Mouse (Mus musculus): ENCODE results near the gene Zfp978. TPM values are rescaled to one million over a fixed set of nuclear protein-coding genes. Genes with fewer than 3 reads are reported as not detected.
A peak's percentile ranks its signal among the peaks of the same experiment; 100 is the strongest.

Zfp978 gene
- polyA plus RNA-seq, 1 experiment from 2014 or later = not detected

DNA sequence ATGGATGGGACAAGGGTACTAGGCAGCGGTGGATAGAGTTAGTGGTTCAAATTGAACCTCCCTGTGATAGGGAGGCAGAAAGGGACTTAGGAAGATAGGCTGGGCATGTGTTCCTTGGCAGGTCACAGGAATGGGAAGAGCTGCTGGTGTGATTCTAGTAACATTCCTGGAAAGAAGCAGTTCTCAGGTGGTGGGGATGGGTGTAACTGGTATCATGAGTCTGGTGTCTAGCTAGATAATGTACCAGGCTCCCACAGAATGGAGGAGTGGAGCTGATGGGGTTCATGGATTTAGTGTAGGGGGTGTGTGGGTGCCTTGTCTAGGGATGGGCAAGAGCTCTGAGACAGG lies 71.3 kb downstream of the Zfp978 start:
- H3K27me3 ChIP-seq (replicated peaks; ENCODE audit: control insufficient read depth, insufficient read depth, low read length) = no peaks in the 10 kb centered on the region
- no peaks in the 10 kb centered on the region for H3K4me1 ChIP-seq (ENCODE audit: control insufficient read depth, insufficient read depth, low read length)
- ATAC-seq = no peak
- no peaks in the 10 kb centered on the region for H3K36me3 ChIP-seq (ENCODE audit: control insufficient read depth, insufficient read depth, low read length)
- no peak overlapping the region for H3K9ac ChIP-seq (ENCODE audit: low read depth, low read length)
- peaks cover 7% of the 10 kb centered on the region for H3K9me3 ChIP-seq (ENCODE audit: control insufficient read depth, low read length)
- 90% methylated on average over 1 of the region's 1 CpGs for WGBS
- no peak overlapping the region for H3K27ac ChIP-seq (ENCODE audit: low read length)
- H3K4me3 ChIP-seq (ENCODE audit: low read length) = no peak overlapping the region
- no peak overlapping the region for H3K4me2 ChIP-seq (ENCODE audit: low read depth, low read length)

DNA sequence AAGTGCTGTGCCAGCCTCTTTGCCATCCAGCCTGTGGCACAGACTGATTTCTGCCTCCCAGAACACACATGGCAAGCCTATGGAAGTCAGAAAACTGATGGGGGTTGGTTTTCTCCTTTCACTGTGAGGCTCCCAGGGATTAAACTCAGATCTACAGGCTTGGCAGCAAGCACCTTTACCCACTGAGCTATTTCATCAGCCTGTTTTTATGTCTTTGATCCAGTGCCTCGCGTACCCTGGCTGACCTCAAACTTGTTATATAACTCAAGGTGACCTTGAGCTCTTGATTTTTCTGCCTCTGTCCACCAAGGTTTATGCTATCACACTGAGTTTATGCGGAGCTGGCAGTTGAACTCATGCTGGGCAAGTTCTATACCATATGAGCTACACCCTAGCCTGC lies 71.9 kb downstream of the Zfp978 start:
- H3K27me3 ChIP-seq (replicated peaks; ENCODE audit: control insufficient read depth, insufficient read depth, low read length) = no peaks in the 10 kb centered on the region
- no peak overlapping the region for H3K4me3 ChIP-seq (ENCODE audit: low read length)
- H3K36me3 ChIP-seq (ENCODE audit: control insufficient read depth, insufficient read depth, low read length) = no peaks in the 10 kb centered on the region
- no peak overlapping the region for H3K4me2 ChIP-seq (ENCODE audit: low read depth, low read length)
- 0 out of 2 replicates have a peak, but pooled peaks have one; percentile 18 for ATAC-seq
- H3K9ac ChIP-seq (ENCODE audit: low read depth, low read length) = no peak overlapping the region
- 41% methylated on average over 3 of the region's 3 CpGs for WGBS
- H3K4me1 ChIP-seq (ENCODE audit: control insufficient read depth, insufficient read depth, low read length) = no peaks in the 10 kb centered on the region
- H3K9me3 ChIP-seq (ENCODE audit: control insufficient read depth, low read length) = peaks cover 7% of the 10 kb centered on the region
- H3K27ac ChIP-seq (ENCODE audit: low read length) = no peak overlapping the region

DNA sequence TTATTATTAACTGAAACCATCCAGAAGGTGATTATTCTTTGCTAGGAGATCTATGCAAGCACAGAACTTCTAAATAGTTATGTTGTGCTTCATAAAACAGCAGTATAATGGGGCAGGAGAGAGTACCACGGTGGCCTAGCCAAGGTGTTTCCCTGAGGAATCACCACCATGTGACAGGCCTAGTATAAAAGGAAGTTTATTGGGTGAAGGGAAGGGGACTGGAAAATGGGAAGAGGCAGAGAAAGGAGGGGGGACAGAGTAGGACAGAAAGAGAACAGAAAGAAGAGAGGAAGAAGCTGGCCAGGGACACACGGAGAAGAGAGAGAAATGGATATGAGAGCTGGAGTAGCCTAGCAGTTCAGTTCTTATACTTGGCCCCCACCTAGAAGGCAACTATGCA lies 72.8 kb downstream of the Zfp978 start:
- Histone ChIP-seq H3K36me3 (ENCODE audit: control insufficient read depth, insufficient read depth, low read length) (no peaks in the 10 kb centered on the region), H3K27ac (ENCODE audit: low read length) (no peak overlapping the region), H3K4me1 (ENCODE audit: control insufficient read depth, insufficient read depth, low read length) (no peaks in the 10 kb centered on the region), H3K9me3 (ENCODE audit: control insufficient read depth, low read length) (peaks cover 7% of the 10 kb centered on the region), H3K9ac (ENCODE audit: low read depth, low read length) (no peak overlapping the region), H3K4me2 (ENCODE audit: low read depth, low read length) (no peak overlapping the region), H3K27me3 (replicated peaks; ENCODE audit: control insufficient read depth, insufficient read depth, low read length) (no peaks in the 10 kb centered on the region), H3K4me3 (ENCODE audit: low read length) (no peak overlapping the region)
- WGBS = 49% methylated on average over 2 of the region's 2 CpGs
- ATAC-seq = peak; percentile 25; the same call in 1 of the 2 replicates

Other genes with a start within 250 kb of the Zfp978 start
- gene Zfp991, start 229.3 kb upstream of the Zfp978 start, polyA plus RNA-seq (2015; fragmentation: Nextera tagmentation; extraction: Ambion mirVana) = 7.7 and 8.4 TPM in 2 replicates
- 0.16 and 0.24 TPM in 2 replicates for gene Zfp988, start 55.6 kb upstream of the Zfp978 start, polyA plus RNA-seq (2015; fragmentation: Nextera tagmentation; extraction: Ambion mirVana)
- gene Zfp982, start 131.1 kb downstream of the Zfp978 start, polyA plus RNA-seq (2015; fragmentation: Nextera tagmentation; extraction: Ambion mirVana) = 2.9 and 3.1 TPM in 2 replicates
- gene Gm16503, start 178.9 kb downstream of the Zfp978 start, polyA plus RNA-seq (2015; fragmentation: Nextera tagmentation; extraction: Ambion mirVana) = 0.11 and 0.18 TPM in 2 replicates
- 0.26 TPM in 2 replicates for gene Zfp985, start 192.0 kb downstream of the Zfp978 start, polyA plus RNA-seq (2015; fragmentation: Nextera tagmentation; extraction: Ambion mirVana)